Mouse (Mus musculus) liver, adult (tissue): ENCODE measurements around the gene Tiam1.
A peak's percentile ranks its signal among the peaks of the same experiment; 100 is the strongest.

ENCODE experiments used
- GATA4 ChIP-seq: IDR thresholded peaks from 2 replicates; pipeline ENCODE4 v1.6.1; 2014; ENCODE audit warnings: mild to moderate bottlenecking, low read length; ENCODE audit not compliant: insufficient replicate concordance

Tiam1 gene

DNA sequence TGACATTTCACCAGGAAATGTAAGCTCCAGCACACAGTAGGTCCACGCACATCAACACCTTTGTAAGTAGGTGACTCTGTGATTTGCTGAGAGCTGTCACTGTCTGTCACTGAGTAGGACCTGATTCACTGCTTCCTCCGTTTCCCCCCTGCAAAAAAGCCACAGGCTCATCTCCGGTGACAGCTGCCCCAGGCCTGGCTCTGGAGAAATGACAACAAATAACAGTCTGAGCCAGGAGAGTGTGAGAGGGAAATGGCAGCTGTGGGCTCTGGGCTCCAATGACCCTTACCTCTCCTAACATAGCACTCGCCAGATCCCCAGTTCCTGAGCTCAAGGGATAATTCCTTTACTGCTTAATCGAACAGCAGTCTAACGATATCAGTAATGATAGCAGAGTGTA lies 301.7 kb downstream of the Tiam1 start:
- TF ChIP-seq GATA4 = no peak

DNA sequence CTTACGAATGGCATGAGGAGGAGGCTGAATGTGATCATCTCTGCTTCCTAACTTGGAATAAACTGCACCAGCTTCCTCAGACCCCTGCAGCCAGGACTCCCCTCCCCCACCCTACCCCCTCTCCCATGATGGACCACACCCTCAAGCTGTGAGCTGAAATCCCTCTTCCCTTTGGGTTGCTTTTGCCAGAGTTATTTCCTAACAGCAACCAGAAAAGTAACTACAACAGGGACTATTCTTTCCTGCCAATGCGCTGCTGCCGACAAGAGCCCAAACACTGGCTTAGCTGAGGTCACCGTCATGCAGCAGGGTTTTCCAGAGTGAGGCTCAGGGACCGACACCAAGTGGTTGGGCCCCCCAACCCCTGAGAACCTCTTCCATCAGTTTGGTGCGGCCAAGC lies 303.2 kb downstream of the Tiam1 start:
- TF ChIP-seq GATA4 = no peak

DNA sequence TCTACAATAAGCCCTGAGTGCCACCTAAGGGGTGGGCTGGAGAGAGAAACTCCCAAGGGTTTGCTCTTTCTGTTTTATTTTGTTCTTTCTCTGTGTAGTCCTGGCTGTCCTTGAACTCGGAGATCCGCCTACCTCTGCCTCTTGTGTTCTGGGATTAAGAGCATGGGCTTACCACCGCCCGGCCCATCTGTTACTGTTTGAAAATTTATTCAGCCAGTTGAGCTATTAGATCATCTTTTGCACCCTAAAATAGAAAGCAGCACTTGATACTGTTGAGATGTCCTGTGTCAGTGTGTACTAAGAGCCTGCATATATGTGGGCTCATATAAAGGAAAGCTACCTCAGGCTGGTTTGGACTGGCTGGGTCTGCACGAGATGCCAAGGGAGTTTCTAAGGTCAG lies 303.7 kb downstream of the Tiam1 start:
- TF ChIP-seq GATA4 = no peak

DNA sequence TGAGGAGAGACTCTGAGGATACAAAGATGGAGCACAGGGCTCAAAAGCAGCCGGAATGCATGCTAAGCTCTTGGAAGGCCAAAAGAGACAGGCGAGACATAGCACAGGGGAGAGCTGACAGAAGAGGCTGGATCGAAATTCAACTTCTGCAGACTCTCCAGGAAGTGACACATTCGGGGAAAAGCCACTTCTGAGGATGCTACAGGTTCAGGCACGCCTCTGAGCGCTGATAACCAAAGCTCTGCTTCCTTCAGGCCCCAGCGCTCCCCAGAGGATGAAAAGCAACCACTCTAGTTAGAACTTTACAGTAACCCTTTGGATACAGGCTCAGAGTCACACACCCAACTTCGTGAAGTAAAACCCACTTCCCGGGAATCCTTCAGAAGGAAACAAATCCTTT lies 306.5 kb downstream of the Tiam1 start:
- TF ChIP-seq GATA4 = no peak

DNA sequence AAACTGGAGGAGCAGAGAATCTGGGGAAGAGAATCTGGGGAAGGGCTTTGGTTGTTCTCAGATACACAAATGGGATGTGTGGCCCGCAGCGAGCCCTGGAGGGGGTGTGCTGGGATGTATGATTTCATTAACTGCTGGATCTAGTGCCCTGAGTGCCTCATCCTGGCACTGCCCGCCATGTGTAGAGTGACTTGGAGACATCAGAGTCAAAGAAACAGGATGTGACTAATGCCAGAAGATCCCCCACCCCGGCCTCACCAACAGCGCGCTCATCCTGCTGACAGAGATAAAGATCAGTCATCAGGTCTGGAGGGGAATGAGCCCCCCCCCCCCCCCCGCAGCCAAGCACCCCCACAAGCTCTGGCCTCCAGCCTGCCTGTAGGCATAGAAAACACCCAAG lies 308.0 kb downstream of the Tiam1 start:
- no peak for TF ChIP-seq GATA4

- TF ChIP-seq GATA4 = no peak
These were observed 310.6 kb downstream of the Tiam1 start for GRCm38 (mm10) chr16:89833011-89833410.

DNA sequence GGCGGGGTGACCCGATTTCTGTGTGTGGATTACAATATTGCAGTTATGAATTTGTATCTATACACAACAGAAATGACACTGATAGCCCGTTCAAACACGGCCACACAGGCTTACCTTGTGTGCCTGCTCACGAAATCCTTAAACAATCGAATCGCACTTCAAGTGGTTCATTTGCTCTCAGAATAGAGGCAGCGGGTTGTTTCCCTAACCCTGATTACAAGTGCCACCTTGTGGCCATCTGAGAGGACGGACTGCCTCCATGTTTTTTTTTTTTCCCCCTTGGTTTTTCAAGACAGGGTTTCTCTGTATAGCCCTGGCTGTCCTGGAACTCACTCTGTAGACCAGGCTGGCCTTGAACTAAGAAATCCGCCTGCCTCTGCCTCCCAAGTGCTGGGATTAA lies 312.4 kb downstream of the Tiam1 start:
- TF ChIP-seq GATA4 = no peak

- peak; percentile 99 for TF ChIP-seq GATA4
These were observed 313.3 kb downstream of the Tiam1 start for GRCm38 (mm10) chr16:89830221-89830648.

GRCm38 (mm10) chr16:89827496-89828125 lies 316.0 kb downstream of the Tiam1 start:
- TF ChIP-seq GATA4 = no peak

DNA sequence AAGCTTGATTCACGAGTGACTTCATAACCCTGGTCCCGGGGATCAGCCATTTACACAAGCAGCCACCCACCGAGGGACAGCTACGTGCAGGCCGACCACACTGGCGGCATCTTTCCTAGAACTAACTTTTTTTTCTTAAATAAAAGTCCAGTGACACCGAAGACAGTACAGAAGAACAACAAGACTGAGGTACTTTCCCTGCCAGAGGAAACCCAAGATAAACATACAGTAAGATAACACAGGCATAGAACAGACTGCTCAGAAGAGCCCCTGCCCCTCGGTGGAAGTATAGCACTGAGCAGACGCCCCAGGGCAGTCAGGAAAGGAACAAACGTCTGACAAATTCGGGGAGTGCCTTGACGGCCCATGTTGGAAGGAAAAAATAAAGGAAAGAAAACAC lies 317.7 kb downstream of the Tiam1 start:
- no peak for TF ChIP-seq GATA4

DNA sequence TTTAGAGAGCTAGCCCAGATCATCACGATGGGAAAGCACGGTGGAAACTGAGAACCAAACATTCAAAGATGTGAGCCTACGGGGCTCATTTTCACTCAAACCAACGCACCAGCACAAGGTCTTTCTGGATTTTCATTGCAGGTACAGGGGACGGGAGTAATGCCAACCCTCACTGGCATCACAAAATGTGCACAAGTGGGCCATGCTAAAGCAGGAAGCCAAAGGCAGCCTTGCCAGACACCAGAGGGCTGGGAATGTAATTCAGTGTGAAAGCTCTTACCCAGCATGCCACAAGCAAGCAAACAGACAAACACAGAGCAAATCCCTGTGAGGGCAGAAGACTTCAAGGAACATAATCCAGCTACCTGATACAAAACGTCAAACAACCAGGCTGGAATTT lies 320.7 kb downstream of the Tiam1 start:
- no peak for TF ChIP-seq GATA4

GRCm38 (mm10) chr16:89818661-89819060 lies 324.9 kb downstream of the Tiam1 start:
- no peak for TF ChIP-seq GATA4

GRCm38 (mm10) chr16:89817861-89818630 lies 325.5 kb downstream of the Tiam1 start:
- no peak for TF ChIP-seq GATA4

- TF ChIP-seq GATA4 = no peak
These were observed 326.3 kb downstream of the Tiam1 start for GRCm38 (mm10) chr16:89817301-89817700.

DNA sequence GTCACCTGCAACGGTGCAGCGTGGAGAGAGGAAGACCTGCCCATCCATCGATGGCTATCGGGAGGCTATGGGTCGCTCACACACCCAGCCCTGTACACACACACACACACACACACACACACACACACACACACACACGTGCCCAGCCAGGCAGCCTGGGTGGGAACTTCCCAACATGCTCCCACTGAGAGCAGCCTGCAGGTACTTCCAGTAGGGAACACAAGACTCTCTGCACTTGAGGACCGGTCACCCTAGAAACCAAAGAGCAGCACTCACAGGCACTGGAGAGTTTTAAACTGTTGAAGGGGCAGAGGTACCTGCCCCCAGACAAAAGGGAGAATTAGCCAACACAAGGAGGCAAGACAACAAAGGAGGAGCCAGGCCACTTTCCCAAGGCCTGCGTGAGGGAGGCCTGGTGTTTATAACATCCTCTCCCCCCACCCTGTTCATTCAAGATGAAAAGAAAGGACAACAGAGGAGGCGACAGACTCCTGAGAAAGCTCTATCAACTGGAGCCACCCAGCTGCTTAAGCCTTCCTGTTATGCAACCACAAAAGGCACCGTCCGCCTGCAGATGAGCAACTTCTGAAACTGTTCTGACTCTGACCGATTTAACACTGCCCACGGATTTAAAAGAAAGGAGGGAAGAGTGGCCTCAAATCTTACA lies 326.9 kb downstream of the Tiam1 start:
- TF ChIP-seq GATA4 = no peak

DNA sequence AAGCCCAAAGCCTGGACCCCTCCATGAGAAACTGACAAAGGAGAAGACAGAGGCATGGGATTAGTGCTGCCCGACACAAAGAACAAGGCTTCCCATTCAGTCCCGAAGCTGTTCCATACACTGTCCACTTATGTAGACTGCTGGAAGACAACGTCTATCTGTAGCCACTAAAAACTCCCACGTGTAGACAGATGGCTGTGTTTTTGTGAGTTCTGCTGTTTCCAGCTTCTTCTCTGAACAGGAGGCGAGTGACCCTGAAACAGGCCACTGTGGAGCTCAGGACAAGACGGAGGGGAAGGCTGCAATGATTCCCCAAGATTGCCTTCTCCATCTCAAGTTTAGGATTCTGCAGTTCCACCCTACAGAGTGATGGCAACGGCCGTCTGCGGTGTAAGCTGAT lies 330.0 kb downstream of the Tiam1 start:
- no peak for TF ChIP-seq GATA4
